Mouse (Mus musculus) layer of hippocampus, postnatal 10 days (tissue): ENCODE measurements around the gene 3100002H09Rik. TPM values are rescaled to one million over a fixed set of nuclear protein-coding genes. Genes with fewer than 3 reads are reported as not detected.
A peak's percentile ranks its signal among the peaks of the same experiment; 100 is the strongest.

Experiments used
- DNase-seq, 2 experiments: peaks; one replicate each; pipeline ENCODE4 v3.0.0; 2021; ENCODE audit warnings: low spot score in 2 of 2
- total RNA-seq, 2 experiments: library from RNA; stranded (reverse); gene quantifications; 2 replicates each; pipeline ENCODE4 v1.2.3; 2021

The 3100002H09Rik gene
- total RNA-seq, 2 experiments from 2014 or later: 0.94 to 1.7 TPM

- DNase-seq: no peak
Observed at GRCm38 (mm10) chr4:124615406-124615960, 4.9 kb upstream of the 3100002H09Rik start.

GRCm38 (mm10) chr4:124614189-124614588 is 3.6 kb upstream of the 3100002H09Rik start:
- DNase-seq: no peak

DNA sequence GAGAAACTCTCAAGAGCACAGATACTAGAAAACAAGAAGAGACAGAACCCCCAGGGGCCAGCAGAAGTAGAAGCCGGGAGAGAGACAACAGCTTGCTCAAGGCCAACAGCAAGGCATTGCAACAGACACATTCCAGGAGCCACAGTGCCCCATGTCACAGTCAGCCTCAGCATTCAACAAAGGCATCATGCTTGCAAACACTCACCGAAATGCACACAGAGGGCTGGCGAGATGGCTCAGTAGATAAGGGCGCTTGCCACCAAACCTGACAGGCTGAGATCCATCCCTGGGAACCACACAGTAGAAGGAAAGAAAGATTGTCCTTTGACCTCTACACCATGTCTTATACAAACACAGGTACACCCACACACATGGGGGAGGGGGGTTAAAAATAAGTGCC is 1.2 kb upstream of the 3100002H09Rik start:
- DNase-seq: no peak

- no peak for DNase-seq
Observed at GRCm38 (mm10) chr4:124610066-124610465, 537 bp downstream of the 3100002H09Rik start.

DNA sequence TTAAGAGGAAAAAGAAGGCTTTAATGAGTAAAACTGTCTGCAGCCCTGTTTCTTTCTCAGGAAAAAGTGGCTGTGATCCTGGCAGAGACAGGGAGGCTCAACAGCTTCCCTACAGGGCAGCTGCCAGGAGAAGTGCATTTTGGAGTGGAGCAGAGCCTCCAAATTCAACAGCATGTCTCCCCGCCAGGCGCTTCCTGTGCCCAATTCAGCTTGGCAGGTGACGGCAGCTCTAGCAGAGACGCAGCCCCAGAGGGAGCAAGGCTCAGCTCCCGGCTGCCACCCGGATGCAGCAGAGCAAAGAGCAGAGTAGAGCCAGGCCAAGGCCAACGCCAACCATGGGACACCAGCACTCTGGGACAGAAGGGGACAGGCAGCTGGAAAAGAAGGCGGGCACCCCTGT is 3.4 kb downstream of the 3100002H09Rik start:
- DNase-seq: peak; percentile 60 to 73

- no peak for DNase-seq
Observed at GRCm38 (mm10) chr4:124606180-124606579, 4.4 kb downstream of the 3100002H09Rik start.

DNA sequence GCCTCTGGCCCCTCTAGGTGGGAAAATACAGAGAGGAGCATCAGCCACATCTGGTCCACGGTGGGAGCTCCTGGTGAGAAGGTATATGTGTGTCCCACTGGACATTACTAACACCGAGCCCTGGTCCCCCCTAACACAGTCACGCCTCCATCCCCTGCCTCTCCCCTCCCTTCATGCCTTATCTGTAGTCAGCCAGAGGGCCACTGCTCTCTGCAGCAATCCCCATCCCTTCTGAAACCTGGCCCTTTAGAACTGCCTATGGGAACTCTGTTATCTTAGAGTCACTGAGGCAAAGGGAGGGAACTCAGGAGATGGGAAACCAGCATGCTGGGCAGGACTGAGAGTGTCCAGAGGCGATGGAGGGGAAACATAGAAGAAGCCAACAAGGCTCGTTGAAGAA is 5.3 kb downstream of the 3100002H09Rik start:
- DNase-seq: no peak

- DNase-seq: no peak
Observed at GRCm38 (mm10) chr4:124603712-124604111, 6.9 kb downstream of the 3100002H09Rik start.

DNA sequence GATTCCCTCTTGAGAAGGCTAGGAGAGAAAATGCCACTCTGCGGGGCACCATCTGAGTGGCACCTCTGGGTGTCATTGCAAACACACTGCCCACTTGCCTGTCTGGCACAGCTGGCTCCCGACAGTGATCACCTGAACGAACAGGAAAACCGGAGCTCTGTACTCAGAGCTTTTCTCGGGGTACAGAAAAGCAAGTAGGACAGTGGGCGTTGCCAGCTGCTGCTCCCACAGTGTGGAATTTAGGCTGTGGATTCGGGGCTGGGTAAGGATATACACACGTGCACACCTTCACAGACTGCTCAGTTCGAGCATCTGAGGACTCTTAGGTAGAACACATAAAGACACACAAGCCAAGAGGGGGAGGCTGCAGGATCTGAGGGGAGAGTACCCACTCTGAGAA is 14.7 kb downstream of the 3100002H09Rik start:
- DNase-seq: no peak

DNA sequence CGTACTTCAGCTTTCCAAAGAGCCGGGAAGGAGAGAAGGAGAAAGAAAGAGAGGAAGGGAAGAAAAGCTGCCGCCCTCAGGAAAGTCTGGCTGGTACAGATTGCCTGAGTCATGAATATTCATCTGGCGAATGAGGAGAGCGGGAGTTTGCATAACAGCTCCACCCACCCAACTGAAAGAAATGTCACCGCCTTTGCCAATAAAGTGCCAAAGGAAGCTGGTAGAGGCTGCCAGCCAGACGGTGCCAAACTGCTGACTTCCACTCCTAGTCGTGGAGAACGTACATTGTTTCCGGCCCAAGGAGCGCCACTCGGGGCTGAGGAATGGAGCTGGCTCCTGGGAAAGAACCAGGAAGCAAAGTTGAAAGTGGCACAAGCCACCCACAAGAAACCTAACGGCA is 15.7 kb downstream of the 3100002H09Rik start:
- DNase-seq: peak; percentile 66 to 71

DNA sequence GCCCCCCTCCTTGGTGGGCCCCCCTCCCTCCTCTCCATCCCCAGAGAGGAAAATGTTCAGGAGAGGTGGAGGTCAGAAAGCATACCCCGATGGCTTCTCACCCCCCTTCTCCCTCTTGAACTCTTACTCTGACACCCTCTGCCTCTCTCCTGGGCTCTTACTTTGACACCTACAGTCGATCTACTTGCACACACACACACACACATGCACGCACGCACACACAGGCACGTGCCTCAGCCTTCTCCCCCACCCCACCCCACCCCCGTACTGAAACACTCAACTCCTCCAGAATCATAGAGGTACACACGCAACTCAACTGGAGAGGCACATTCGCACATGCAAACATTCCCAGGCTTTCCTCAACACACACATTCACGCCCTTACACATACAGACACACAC is 16.9 kb downstream of the 3100002H09Rik start:
- DNase-seq: no peak

DNA sequence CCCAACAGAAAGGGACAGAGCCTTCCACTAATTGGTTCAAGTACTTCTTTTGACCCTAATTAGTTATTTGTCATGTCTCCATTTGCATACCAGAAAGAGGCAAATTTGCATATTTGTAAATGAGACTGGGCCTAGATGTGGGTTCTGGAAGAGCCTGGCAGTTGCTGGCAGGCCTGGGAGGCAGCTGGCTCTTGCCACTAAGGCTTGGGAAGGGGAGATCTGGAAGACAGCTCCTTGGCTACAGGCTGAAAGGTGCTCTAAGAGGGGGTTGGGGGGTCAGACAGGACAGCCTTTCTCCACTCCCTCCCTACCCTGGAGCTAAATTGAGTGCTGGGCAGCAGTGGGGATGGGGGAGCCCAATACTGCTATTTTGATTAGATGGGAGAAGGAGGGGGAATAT is 17.4 kb downstream of the 3100002H09Rik start:
- DNase-seq: no peak

- DNase-seq: peak; percentile 50 to 57
Observed at GRCm38 (mm10) chr4:124592241-124592640, 18.4 kb downstream of the 3100002H09Rik start.

- DNase-seq: no peak
Observed at GRCm38 (mm10) chr4:124580695-124581094, 29.9 kb downstream of the 3100002H09Rik start.

- no peak for DNase-seq
Observed at GRCm38 (mm10) chr4:124575955-124576445, 34.6 kb downstream of the 3100002H09Rik start.

DNA sequence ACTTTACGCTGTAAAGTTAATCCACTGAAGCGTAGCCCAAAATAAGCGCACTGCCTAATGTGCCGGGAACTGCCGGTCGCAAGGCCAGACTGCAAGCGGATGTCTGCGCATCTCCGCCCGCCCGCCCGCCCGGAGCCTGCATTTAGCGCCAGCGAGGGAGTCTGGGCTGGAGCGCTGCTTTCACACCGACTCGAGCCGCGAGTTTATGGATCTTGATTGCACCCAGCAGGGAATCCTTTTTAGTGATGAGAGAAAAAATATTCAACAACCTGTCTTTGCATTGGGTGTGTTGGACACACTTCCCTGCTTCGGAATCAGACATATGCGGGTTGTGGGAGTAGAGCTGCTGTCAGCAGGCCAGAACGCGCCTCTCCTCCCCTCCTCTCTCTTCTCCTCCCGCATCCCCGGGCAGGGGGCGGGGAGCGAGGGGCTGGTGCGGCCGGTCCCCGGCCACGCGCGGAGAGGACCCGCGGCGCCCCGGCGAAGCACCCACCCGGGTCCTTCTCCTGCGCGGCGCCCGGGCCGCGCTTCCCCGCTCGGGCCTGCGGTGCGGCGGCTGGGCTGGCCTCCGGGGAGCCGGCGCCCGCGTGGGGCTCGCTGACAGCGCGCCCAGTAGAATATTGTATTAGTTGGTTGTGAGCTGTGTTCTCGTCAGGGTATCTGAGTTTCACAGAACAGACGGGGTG is 35.2 kb downstream of the 3100002H09Rik start:
- peak; percentile 58 to 71 for DNase-seq

GRCm38 (mm10) chr4:124573586-124573985 is 37.0 kb downstream of the 3100002H09Rik start:
- DNase-seq: no peak

- peak; percentile 49 to 54 for DNase-seq
Observed at GRCm38 (mm10) chr4:124570977-124571376, 39.6 kb downstream of the 3100002H09Rik start.

GRCm38 (mm10) chr4:124569661-124570060 is 40.9 kb downstream of the 3100002H09Rik start:
- DNase-seq: no peak

DNA sequence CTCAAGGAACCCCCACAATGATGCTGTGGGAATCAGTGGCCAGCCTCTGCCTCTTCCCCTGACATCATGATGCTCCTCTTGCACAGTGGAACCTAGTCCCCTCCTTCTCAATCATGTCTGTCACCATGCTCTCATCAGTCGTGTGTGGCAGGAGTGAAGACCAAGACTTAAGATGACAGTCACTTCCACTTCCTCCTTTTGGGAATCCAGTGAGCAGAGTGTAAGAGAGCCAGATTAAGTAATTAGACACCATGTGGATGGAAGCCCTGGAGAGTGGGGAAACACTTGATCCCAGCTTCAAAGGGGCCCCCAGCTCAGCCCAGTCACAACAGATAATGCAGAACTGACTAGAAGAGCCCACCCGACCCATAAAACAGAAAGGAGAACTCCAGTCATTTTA is 47.2 kb downstream of the 3100002H09Rik start:
- DNase-seq: no peak

GRCm38 (mm10) chr4:124562721-124563120 is 47.9 kb downstream of the 3100002H09Rik start:
- peak; percentile 31 to 43 for DNase-seq
